Mouse (Mus musculus) ES-Bruce4 (cell line): ENCODE measurements at regions not wholly inside any gene's neighbourhood (a gene's known extent, or its start where the extent isn't known, plus 50 kb on each side); places are given as distances from the start of the nearest gene placed in this dataset.
"Not testable (repeated sequence)": the region's sequence is repeated elsewhere in the genome, so short reads cannot be mapped to it uniquely, and the experiment has no call there.

Source experiments
- H3K27ac ChIP-seq: 2 replicates; pipeline ENCODE4 v1.5.1; 2012; ENCODE audit warnings: low read length, inconsistent platforms; ENCODE audit not compliant: insufficient read depth
- H3K27me3 ChIP-seq: 2 replicates; pipeline ENCODE4 v1.6.1; 2012; ENCODE audit warnings: mild to moderate bottlenecking, low read length, inconsistent platforms; ENCODE audit not compliant: control insufficient read depth, poor library complexity, insufficient read depth, severe bottlenecking
- H3K36me3 ChIP-seq: 2 replicates; pipeline ENCODE4 v1.6.1; 2012; ENCODE audit warnings: inconsistent platforms, mild to moderate bottlenecking, low read length, moderate library complexity; ENCODE audit not compliant: control insufficient read depth, poor library complexity, insufficient read depth, severe bottlenecking
- H3K4me1 ChIP-seq: one replicate; pipeline ENCODE4 v1.8.1; 2011; ENCODE audit warnings: low read length; ENCODE audit not compliant: control insufficient read depth, insufficient read depth
- H3K4me3 ChIP-seq: 2 replicates; pipeline ENCODE4 v1.5.1; 2011; ENCODE audit warnings: low read depth, mild to moderate bottlenecking, low read length
- H3K9ac ChIP-seq: 2 replicates; pipeline ENCODE4 v1.6.1; 2012; ENCODE audit warnings: low read depth, mild to moderate bottlenecking, inconsistent platforms; ENCODE audit not compliant: poor library complexity, severe bottlenecking
- H3K9me3 ChIP-seq: replicated peaks from 2 replicates; pipeline ENCODE4 v1.6.1; 2012; ENCODE audit warnings: mild to moderate bottlenecking, low read length, inconsistent platforms; ENCODE audit not compliant: control insufficient read depth, poor library complexity, insufficient read depth, severe bottlenecking
- CTCF ChIP-seq: IDR thresholded peaks from one replicate; pipeline ENCODE4 v1.8.1; 2011; ENCODE audit warnings: low read depth, low read length
- EP300 ChIP-seq: IDR thresholded peaks from 2 replicates; pipeline ENCODE4 v1.6.1; 2011; ENCODE audit warnings: low read depth, low read length; ENCODE audit not compliant: insufficient read depth
- POLR2A ChIP-seq: IDR thresholded peaks from one replicate; pipeline ENCODE4 v1.8.1; 2011; ENCODE audit warnings: low read length; ENCODE audit not compliant: insufficient read depth

- Histone ChIP-seq H3K9ac (no peak overlapping the region), H3K36me3 (no peaks in the 10 kb centered on the region), H3K27me3 (no peaks in the 10 kb centered on the region), H3K9me3 (peaks cover 20% of the 10 kb centered on the region), H3K27ac (no peak overlapping the region), H3K4me1 (no peaks in the 10 kb centered on the region), H3K4me3 (no peak overlapping the region)
- TF ChIP-seq CTCF (no peak), EP300 (no peak), POLR2A (no peak)
These were observed 146.2 kb downstream of the Gm28710 start for GRCm38 (mm10) chr5:16937840-16938239.

- H3K27me3 ChIP-seq: no peaks in the 10 kb centered on the region
- peak; percentile 11 for TF ChIP-seq CTCF
- TF ChIP-seq EP300: no peak
These were observed 155.8 kb downstream of the Gm28710 start for GRCm38 (mm10) chr5:16947430-16947829.

GRCm38 (mm10) chr5:16967735-16968134 lies 176.1 kb downstream of the Gm28710 start:
- TF ChIP-seq CTCF: no peak
- TF ChIP-seq POLR2A: no peak
- no peak for TF ChIP-seq EP300
- no peak overlapping the region for H3K27ac ChIP-seq
- H3K4me3 ChIP-seq: no peak overlapping the region
- no peak overlapping the region for H3K9ac ChIP-seq
- H3K4me1 ChIP-seq: no peaks in the 10 kb centered on the region
- no peaks in the 10 kb centered on the region for H3K36me3 ChIP-seq
- no peaks in the 10 kb centered on the region for H3K27me3 ChIP-seq
- no peaks in the 10 kb centered on the region for H3K9me3 ChIP-seq

More at GRCm38 (mm10) chr5:16947430-16947829, 155.8 kb downstream of the Gm28710 start:
- H3K4me1 ChIP-seq: no peaks in the 10 kb centered on the region
- H3K9ac ChIP-seq: no peak overlapping the region
- no peaks in the 10 kb centered on the region for H3K9me3 ChIP-seq
- no peaks in the 10 kb centered on the region for H3K36me3 ChIP-seq
- no peak overlapping the region for H3K4me3 ChIP-seq
- no peak overlapping the region for H3K27ac ChIP-seq

- not testable (repeated sequence) for H3K4me1 ChIP-seq, H3K4me3 ChIP-seq, H3K9me3 ChIP-seq, H3K27me3 ChIP-seq, H3K36me3 ChIP-seq, H3K9ac ChIP-seq, H3K27ac ChIP-seq
- peak; percentile 60; the same call in 1 of the 2 replicates for TF ChIP-seq EP300
These were observed 177.2 kb downstream of the Gm28710 start for GRCm38 (mm10) chr5:16968817-16969216.

- H3K4me3 ChIP-seq: no peak overlapping the region
- H3K9me3 ChIP-seq: no peaks in the 10 kb centered on the region
- TF ChIP-seq EP300: no peak
- TF ChIP-seq POLR2A: no peak
- no peak for TF ChIP-seq CTCF
- H3K27ac ChIP-seq: no peak overlapping the region
- H3K9ac ChIP-seq: no peak overlapping the region
- no peaks in the 10 kb centered on the region for H3K27me3 ChIP-seq
- H3K36me3 ChIP-seq: no peaks in the 10 kb centered on the region
- H3K4me1 ChIP-seq: no peaks in the 10 kb centered on the region
These were observed 181.7 kb downstream of the Gm28710 start for GRCm38 (mm10) chr5:16973206-16973896.

- TF ChIP-seq POLR2A (no peak), EP300 (no peak), CTCF (no peak)
- H3K4me3 ChIP-seq: no peak overlapping the region
- H3K9me3 ChIP-seq: no peaks in the 10 kb centered on the region
- no peak overlapping the region for H3K27ac ChIP-seq
- no peak overlapping the region for H3K9ac ChIP-seq
- no peaks in the 10 kb centered on the region for H3K4me1 ChIP-seq
- H3K36me3 ChIP-seq: no peaks in the 10 kb centered on the region
- H3K27me3 ChIP-seq: no peaks in the 10 kb centered on the region
These were observed 184.4 kb downstream of the Gm28710 start for GRCm38 (mm10) chr5:16976006-16976405.
